Mouse (Mus musculus): ENCODE data around the gene Theg. TPM values are rescaled to one million over a fixed set of nuclear protein-coding genes. Genes with fewer than 3 reads are reported as not detected.

Gene Theg
- polyA plus RNA-seq, 2 experiments, result not detected

GRCm38 (mm10) chr10:79594111-79594510, 7.0 kb upstream of the Theg start:
- no peaks in the 10 kb centered on the region for H3K27me3 ChIP-seq (ENCODE audit: control insufficient read depth, insufficient read depth, low read length)
- H3K4me3 ChIP-seq (replicated peaks; ENCODE audit: low read length), result no peak overlapping the region
- H3K9me3 ChIP-seq (ENCODE audit: control insufficient read depth, low read length), result no peaks in the 10 kb centered on the region
- H3K36me3 ChIP-seq (ENCODE audit: control insufficient read depth, insufficient read depth, low read length), result no peaks in the 10 kb centered on the region
- DNase-seq (ENCODE audit: low spot score) (no peak), ATAC-seq (ENCODE audit: low FRiP score, low read depth) (no peak)
- H3K4me1 ChIP-seq (ENCODE audit: control insufficient read depth, insufficient read depth, low read length), result no peaks in the 10 kb centered on the region
- no peak overlapping the region for H3K27ac ChIP-seq (replicated peaks; ENCODE audit: low read depth, low read length)
- H3K9ac ChIP-seq (ENCODE audit: low read depth, low read length, severe bottlenecking), result no peak overlapping the region
- no peak overlapping the region for H3K4me2 ChIP-seq (replicated peaks; ENCODE audit: low read depth, low read length, severe bottlenecking)
- no peak for TF ChIP-seq POLR2A (IDR thresholded peaks at IDR 0.05; ENCODE audit: borderline replicate concordance, extremely low read depth, insufficient read depth, insufficient read length)
- 49% methylated on average over 6 of the region's 6 CpGs for WGBS

- Histone ChIP-seq H3K4me2 (replicated peaks; ENCODE audit: low read depth, low read length, severe bottlenecking) (no peak overlapping the region), H3K9ac (ENCODE audit: low read depth, low read length, severe bottlenecking) (no peak overlapping the region), H3K4me3 (replicated peaks; ENCODE audit: low read length) (no peak overlapping the region), H3K27ac (replicated peaks; ENCODE audit: low read depth, low read length) (no peak overlapping the region), H3K27me3 (ENCODE audit: control insufficient read depth, insufficient read depth, low read length) (no peaks in the 10 kb centered on the region), H3K4me1 (ENCODE audit: control insufficient read depth, insufficient read depth, low read length) (no peaks in the 10 kb centered on the region), H3K36me3 (ENCODE audit: control insufficient read depth, insufficient read depth, low read length) (no peaks in the 10 kb centered on the region), H3K9me3 (ENCODE audit: control insufficient read depth, low read length) (no peaks in the 10 kb centered on the region)
- 84% methylated on average over 1 of the region's 1 CpGs for WGBS
- TF ChIP-seq POLR2A (IDR thresholded peaks at IDR 0.05; ENCODE audit: borderline replicate concordance, extremely low read depth, insufficient read depth, insufficient read length), result no peak
- DNase-seq (ENCODE audit: low spot score) (no peak), ATAC-seq (ENCODE audit: low FRiP score, low read depth) (no peak)
Measured at GRCm38 (mm10) chr10:79590702-79591101, 3.6 kb upstream of the Theg start.

- DNase-seq (ENCODE audit: low spot score) (no peak), ATAC-seq (ENCODE audit: low FRiP score, low read depth) (no peak)
- no peak for TF ChIP-seq POLR2A (IDR thresholded peaks at IDR 0.05; ENCODE audit: borderline replicate concordance, extremely low read depth, insufficient read depth, insufficient read length)
- H3K27me3 ChIP-seq (ENCODE audit: control insufficient read depth, insufficient read depth, low read length), result no peaks in the 10 kb centered on the region
- H3K27ac ChIP-seq (replicated peaks; ENCODE audit: low read depth, low read length), result no peak overlapping the region
- H3K4me1 ChIP-seq (ENCODE audit: control insufficient read depth, insufficient read depth, low read length), result no peaks in the 10 kb centered on the region
- no peak overlapping the region for H3K9ac ChIP-seq (ENCODE audit: low read depth, low read length, severe bottlenecking)
- H3K36me3 ChIP-seq (ENCODE audit: control insufficient read depth, insufficient read depth, low read length), result no peaks in the 10 kb centered on the region
- 70% methylated on average over 4 of the region's 4 CpGs for WGBS
- H3K4me2 ChIP-seq (replicated peaks; ENCODE audit: low read depth, low read length, severe bottlenecking), result no peak overlapping the region
- no peak overlapping the region for H3K4me3 ChIP-seq (replicated peaks; ENCODE audit: low read length)
- no peaks in the 10 kb centered on the region for H3K9me3 ChIP-seq (ENCODE audit: control insufficient read depth, low read length)
Measured at GRCm38 (mm10) chr10:79587752-79588126, 608 bp upstream of the Theg start.

- H3K4me1 ChIP-seq (ENCODE audit: control insufficient read depth, insufficient read depth, low read length), result no peaks in the 10 kb centered on the region
- H3K36me3 ChIP-seq (ENCODE audit: control insufficient read depth, insufficient read depth, low read length), result no peaks in the 10 kb centered on the region
- WGBS, result 70% methylated on average over 8 of the region's 8 CpGs
- H3K9me3 ChIP-seq (ENCODE audit: control insufficient read depth, low read length), result no peaks in the 10 kb centered on the region
- no peaks in the 10 kb centered on the region for H3K27me3 ChIP-seq (ENCODE audit: control insufficient read depth, insufficient read depth, low read length)
- ATAC-seq (ENCODE audit: low FRiP score, low read depth) (no peak), DNase-seq (ENCODE audit: low spot score) (no peak)
- no peak for TF ChIP-seq POLR2A (IDR thresholded peaks at IDR 0.05; ENCODE audit: borderline replicate concordance, extremely low read depth, insufficient read depth, insufficient read length)
- no peak overlapping the region for H3K9ac ChIP-seq (ENCODE audit: low read depth, low read length, severe bottlenecking)
- no peak overlapping the region for H3K4me3 ChIP-seq (replicated peaks; ENCODE audit: low read length)
- H3K27ac ChIP-seq (replicated peaks; ENCODE audit: low read depth, low read length), result no peak overlapping the region
- no peak overlapping the region for H3K4me2 ChIP-seq (replicated peaks; ENCODE audit: low read depth, low read length, severe bottlenecking)
Measured at GRCm38 (mm10) chr10:79586243-79586642, 888 bp downstream of the Theg start.

- TF ChIP-seq POLR2A (IDR thresholded peaks at IDR 0.05; ENCODE audit: borderline replicate concordance, extremely low read depth, insufficient read depth, insufficient read length), result no peak
- DNase-seq (ENCODE audit: low spot score), result no peak
- no peak overlapping the region for H3K27ac ChIP-seq (replicated peaks; ENCODE audit: low read depth, low read length)
- H3K36me3 ChIP-seq (ENCODE audit: control insufficient read depth, insufficient read depth, low read length), result no peaks in the 10 kb centered on the region
- H3K4me3 ChIP-seq (replicated peaks; ENCODE audit: low read length), result no peak overlapping the region
- no peak overlapping the region for H3K9ac ChIP-seq (ENCODE audit: low read depth, low read length, severe bottlenecking)
- no peaks in the 10 kb centered on the region for H3K27me3 ChIP-seq (ENCODE audit: control insufficient read depth, insufficient read depth, low read length)
- H3K4me1 ChIP-seq (ENCODE audit: control insufficient read depth, insufficient read depth, low read length), result no peaks in the 10 kb centered on the region
- no peaks in the 10 kb centered on the region for H3K9me3 ChIP-seq (ENCODE audit: control insufficient read depth, low read length)
- ATAC-seq (ENCODE audit: low FRiP score, low read depth), result no peak
- 90% methylated on average over 5 of the region's 5 CpGs for WGBS
- H3K4me2 ChIP-seq (replicated peaks; ENCODE audit: low read depth, low read length, severe bottlenecking), result no peak overlapping the region
Measured at GRCm38 (mm10) chr10:79585723-79586122, 1.4 kb downstream of the Theg start.

- no peak overlapping the region for H3K4me2 ChIP-seq (replicated peaks; ENCODE audit: low read depth, low read length, severe bottlenecking)
- no peak for TF ChIP-seq POLR2A (IDR thresholded peaks at IDR 0.05; ENCODE audit: borderline replicate concordance, extremely low read depth, insufficient read depth, insufficient read length)
- no peaks in the 10 kb centered on the region for H3K9me3 ChIP-seq (ENCODE audit: control insufficient read depth, low read length)
- 83% methylated on average over 6 of the region's 6 CpGs for WGBS
- no peak for DNase-seq (ENCODE audit: low spot score)
- H3K4me3 ChIP-seq (replicated peaks; ENCODE audit: low read length), result no peak overlapping the region
- no peaks in the 10 kb centered on the region for H3K27me3 ChIP-seq (ENCODE audit: control insufficient read depth, insufficient read depth, low read length)
- no peak overlapping the region for H3K9ac ChIP-seq (ENCODE audit: low read depth, low read length, severe bottlenecking)
- no peaks in the 10 kb centered on the region for H3K36me3 ChIP-seq (ENCODE audit: control insufficient read depth, insufficient read depth, low read length)
- no peak for ATAC-seq (ENCODE audit: low FRiP score, low read depth)
- H3K27ac ChIP-seq (replicated peaks; ENCODE audit: low read depth, low read length), result no peak overlapping the region
- H3K4me1 ChIP-seq (ENCODE audit: control insufficient read depth, insufficient read depth, low read length), result no peaks in the 10 kb centered on the region
Measured at GRCm38 (mm10) chr10:79585136-79585535, 2.0 kb downstream of the Theg start.

All from limb, embryonic 14.5 days (tissue).